Mouse (Mus musculus) hindbrain, embryonic 11.5 days (tissue): Measurements from ENCODE around the gene Pgp. TPM values are rescaled to one million over a fixed set of nuclear protein-coding genes. Genes with fewer than 3 reads are reported as not detected.
"Not testable (repeated sequence)": the region's sequence is repeated elsewhere in the genome, so short reads cannot be mapped to it uniquely, and the experiment has no call there.

Experiments
- ATAC-seq: fragments of 200-750 bp; cut with Nextera tagmentation; 2 replicates; pipeline ENCODE4 v1.8.0; 2017; ENCODE audit warnings: mild to moderate bottlenecking, moderate TSS enrichment, moderate library complexity; ENCODE audit not compliant: low FRiP score
- DNase-seq: peaks from one replicate; pipeline ENCODE4 v3.0.0-alpha.2; 2015; ENCODE audit warnings: low spot score
- H3K27ac ChIP-seq: fragments of 300-500 bp; sonication (generic); 2 replicates; pipeline ENCODE4 v1.5.1; 2014; ENCODE audit warnings: mild to moderate bottlenecking, low read depth, low read length
- H3K27me3 ChIP-seq: fragments of 300-500 bp; sonication (generic); 2 replicates; pipeline ENCODE4 v1.6.1; 2014; ENCODE audit warnings: mild to moderate bottlenecking, low read length, moderate library complexity, mixed read lengths; ENCODE audit not compliant: control insufficient read depth, insufficient read depth
- H3K36me3 ChIP-seq: fragments of 300-500 bp; sonication (generic); 2 replicates; pipeline ENCODE4 v1.6.1; 2014; ENCODE audit warnings: mild to moderate bottlenecking, low read length, moderate library complexity, mixed read lengths; ENCODE audit not compliant: control insufficient read depth, insufficient read depth
- H3K4me1 ChIP-seq: fragments of 300-500 bp; sonication (generic); replicated peaks from 2 replicates; pipeline ENCODE4 v1.6.1; 2014; ENCODE audit warnings: low read length, mixed read lengths; ENCODE audit not compliant: control insufficient read depth, insufficient read depth
- H3K4me2 ChIP-seq: fragments of 300-500 bp; sonication (generic); replicated peaks from 2 replicates; pipeline ENCODE4 v1.6.1; 2014; ENCODE audit warnings: mild to moderate bottlenecking, low read depth, low read length
- H3K4me3 ChIP-seq: fragments of 300-500 bp; sonication (generic); 2 replicates; pipeline ENCODE4 v1.5.1; 2014; ENCODE audit warnings: low read depth, low read length
- H3K9ac ChIP-seq: fragments of 300-500 bp; sonication (generic); 2 replicates; pipeline ENCODE4 v1.6.1; 2014; ENCODE audit warnings: low read depth, low read length
- H3K9me3 ChIP-seq: fragments of 300-500 bp; sonication (generic); 2 replicates; pipeline ENCODE4 v1.6.1; 2016; ENCODE audit warnings: low read length; ENCODE audit not compliant: control insufficient read depth
- WGBS: fragments of 180-500 bp; shearing (Covaris S2); extraction: QIAGEN DNeasy Blood & Tissue Kit; methylation state at CpG from one replicate; pipeline ENCODE4 v1.1.7; 2014; 5-methylcytosine and 5-hydroxymethylcytosine counted together
- polyA plus RNA-seq: library from polyadenylated mRNA; unstranded; fragments of >200 nt; fragmentation: Nextera tagmentation; extraction: Ambion mirVana; gene quantifications from 2 replicates; pipeline ENCODE4 v1.2.1, GENCODE M21; 2014

Gene Pgp
- polyA plus RNA-seq, result 60.1 and 64.6 TPM in 2 replicates

DNA sequence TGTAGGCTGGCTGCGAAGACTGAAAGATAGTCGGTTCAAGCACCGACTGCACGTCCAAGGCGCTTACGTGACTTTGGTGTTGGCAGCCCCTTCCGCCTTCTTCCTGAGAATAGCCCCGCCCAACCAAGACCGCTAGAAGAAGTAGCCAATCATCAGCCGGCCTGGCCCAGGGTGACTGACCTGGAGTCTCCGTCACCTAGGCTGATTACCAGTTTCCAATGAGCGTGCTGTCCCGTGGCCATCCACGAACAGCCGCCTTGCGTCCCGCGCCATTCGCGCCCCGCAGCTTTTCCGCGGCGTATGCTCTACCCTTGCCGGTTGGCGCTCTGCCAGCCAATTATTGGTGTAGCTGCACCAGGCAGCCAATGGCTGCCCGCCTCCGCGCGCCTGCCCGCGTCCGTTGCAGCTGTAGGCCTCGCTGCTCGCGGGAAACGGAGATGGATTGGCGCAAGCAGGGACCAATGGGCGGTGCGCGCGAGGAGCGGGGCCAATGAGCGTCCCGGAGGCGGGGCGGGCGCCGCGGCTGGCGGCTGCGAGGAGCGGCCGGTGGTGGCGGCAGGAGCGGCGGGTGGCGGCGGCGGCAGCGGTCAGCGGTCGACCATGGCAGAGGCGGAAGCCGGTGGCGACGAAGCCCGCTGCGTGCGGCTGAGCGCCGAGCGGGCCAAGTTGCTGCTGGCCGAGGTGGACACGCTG is at the start of gene Pgp, which contains the start of gene E4f1:
Pgp (plus strand) TSS at position 483 of the 693 bp plus-strand sequence.
E4f1 (minus strand) TSS at position 404 of the 693 bp plus-strand sequence.
- ATAC-seq, result peak; percentile 97

DNA sequence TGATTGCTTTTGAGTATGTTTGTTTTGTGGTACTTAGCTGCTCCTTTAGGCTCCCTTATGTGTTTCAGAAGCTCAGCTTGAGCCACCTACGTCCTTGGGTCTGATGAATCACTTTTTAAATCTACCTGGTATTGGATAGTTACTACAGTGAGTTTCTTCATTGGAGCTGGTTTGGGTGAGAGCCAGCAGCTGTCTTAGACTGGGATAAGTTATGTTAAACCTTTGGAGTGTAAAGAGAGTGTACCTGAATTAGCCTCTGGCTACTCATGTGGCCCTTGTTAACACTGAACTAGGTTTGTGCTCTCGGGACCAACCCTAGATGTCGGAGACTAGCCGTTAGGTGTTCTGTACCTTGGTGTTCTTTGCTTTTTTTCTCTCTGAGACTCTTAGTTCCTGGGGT is 47.1 kb upstream of the Pgp start:
- WGBS, result 95% methylated on average over 4 of the region's 4 CpGs
- peaks cover 23% of the 10 kb centered on the region for H3K36me3 ChIP-seq

More for the DNA sequence above, at the start of gene Pgp, which contains the start of gene E4f1:
- Histone ChIP-seq H3K27me3 (no peaks in the 10 kb centered on the region), H3K4me3 (peak within 1 kb of the TSS; percentile 93), H3K9ac (peak within 1 kb of the TSS; percentile 89), H3K4me1 (peaks cover 10% of the 10 kb centered on the region), H3K27ac (peak within 1 kb of the TSS; percentile 80), H3K36me3 (no peaks in the 10 kb centered on the region), H3K9me3 (no peaks in the 10 kb centered on the region), H3K4me2 (peak within 1 kb of the TSS; percentile 99)
- DNase-seq, result peak; percentile 97
- WGBS, result under 1% methylated on average over 59 of the region's 75 CpGs

DNA sequence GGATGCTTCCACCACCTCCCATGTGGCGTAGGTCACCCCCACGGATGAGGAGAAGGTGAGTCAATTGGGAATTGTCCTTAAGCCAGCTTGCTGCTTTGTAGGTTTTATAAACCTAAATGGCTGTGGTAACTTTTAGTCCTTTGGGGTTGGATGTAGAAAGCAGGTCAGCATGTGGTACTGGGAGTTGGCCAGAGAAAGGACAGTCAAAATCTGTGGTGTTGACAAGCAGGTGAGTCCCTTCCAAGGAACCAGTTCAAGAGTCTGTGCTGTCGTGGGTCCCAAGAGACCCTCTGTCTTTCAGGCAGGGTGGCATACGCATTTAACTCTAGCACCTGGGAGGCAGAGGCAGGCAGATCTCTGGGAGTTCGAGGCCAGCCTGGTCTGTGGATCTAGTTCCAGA is 45.7 kb upstream of the Pgp start:
- no peak for ATAC-seq
- no peak for DNase-seq
- 94% methylated on average over 5 of the region's 5 CpGs for WGBS

More for the DNA sequence above, 47.1 kb upstream of the Pgp start:
- no peaks in the 10 kb centered on the region for H3K27me3 ChIP-seq
- no peak overlapping the region for H3K27ac ChIP-seq
- H3K9ac ChIP-seq, result no peak overlapping the region
- no peak overlapping the region for H3K4me3 ChIP-seq
- H3K4me2 ChIP-seq, result no peak overlapping the region
- no peaks in the 10 kb centered on the region for H3K4me1 ChIP-seq
- H3K9me3 ChIP-seq, result no peaks in the 10 kb centered on the region
- ATAC-seq (no peak), DNase-seq (no peak)

DNA sequence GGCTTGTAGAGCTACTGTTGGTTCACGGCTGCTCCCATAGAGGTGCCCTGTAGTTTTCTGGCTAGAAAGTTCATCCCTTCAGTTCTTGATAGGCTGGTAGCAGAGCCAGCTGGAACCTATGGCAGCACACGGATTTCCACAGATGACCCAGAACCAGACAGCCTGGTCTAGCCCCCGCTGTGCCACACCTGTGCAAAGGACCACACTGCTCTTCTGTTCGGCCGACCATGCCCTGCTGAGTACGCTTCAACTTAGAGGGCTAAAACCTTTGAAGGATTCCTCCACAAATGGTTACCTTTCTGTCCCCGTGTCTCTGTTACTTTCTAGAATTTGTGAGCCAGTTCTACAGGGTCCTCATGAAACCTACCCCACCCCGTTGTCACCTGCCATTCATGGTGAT is 44.9 kb upstream of the Pgp start:
- not testable (repeated sequence) for DNase-seq, H3K4me2 ChIP-seq, H3K27me3 ChIP-seq, H3K9ac ChIP-seq, H3K4me3 ChIP-seq, H3K4me1 ChIP-seq, H3K27ac ChIP-seq, ATAC-seq, H3K9me3 ChIP-seq
- peaks cover 21% of the 10 kb centered on the region for H3K36me3 ChIP-seq
- WGBS, result 99% methylated on average over 4 of the region's 8 CpGs

More for the DNA sequence above, 45.7 kb upstream of the Pgp start:
- no peak overlapping the region for H3K4me3 ChIP-seq
- H3K36me3 ChIP-seq, result peaks cover 21% of the 10 kb centered on the region
- no peaks in the 10 kb centered on the region for H3K27me3 ChIP-seq
- no peaks in the 10 kb centered on the region for H3K4me1 ChIP-seq
- H3K4me2 ChIP-seq, result no peak overlapping the region
- H3K27ac ChIP-seq, result no peak overlapping the region
- H3K9ac ChIP-seq, result no peak overlapping the region
- no peaks in the 10 kb centered on the region for H3K9me3 ChIP-seq

DNA sequence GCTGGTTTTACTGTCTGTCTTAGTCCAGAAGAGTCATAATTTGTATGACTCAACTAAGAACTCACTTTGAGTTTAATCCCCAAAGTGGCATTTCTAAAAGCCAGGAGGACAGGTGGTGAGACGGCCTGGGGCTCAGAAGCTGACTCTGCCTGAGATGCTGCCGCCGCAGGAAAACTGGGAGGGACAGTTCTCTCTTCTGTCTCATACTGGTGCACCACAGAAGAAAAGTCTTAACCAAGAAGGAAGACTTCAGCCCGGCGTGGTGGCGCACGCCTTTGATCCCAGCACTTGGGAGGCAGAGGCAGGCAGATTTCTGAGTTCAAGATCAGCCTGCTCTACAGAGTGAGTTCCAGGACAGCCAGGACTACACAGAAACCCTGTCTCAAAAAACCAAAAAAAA is 44.3 kb upstream of the Pgp start:
- no peaks in the 10 kb centered on the region for H3K27me3 ChIP-seq
- WGBS, result 90% methylated on average over 7 of the region's 7 CpGs
- H3K4me1 ChIP-seq, result no peaks in the 10 kb centered on the region
- no peak overlapping the region for H3K4me3 ChIP-seq
- DNase-seq (no peak), ATAC-seq (no peak)
- H3K36me3 ChIP-seq, result peaks cover 20% of the 10 kb centered on the region
- no peak overlapping the region for H3K27ac ChIP-seq
- no peak overlapping the region for H3K4me2 ChIP-seq
- H3K9me3 ChIP-seq, result no peaks in the 10 kb centered on the region
- no peak overlapping the region for H3K9ac ChIP-seq

DNA sequence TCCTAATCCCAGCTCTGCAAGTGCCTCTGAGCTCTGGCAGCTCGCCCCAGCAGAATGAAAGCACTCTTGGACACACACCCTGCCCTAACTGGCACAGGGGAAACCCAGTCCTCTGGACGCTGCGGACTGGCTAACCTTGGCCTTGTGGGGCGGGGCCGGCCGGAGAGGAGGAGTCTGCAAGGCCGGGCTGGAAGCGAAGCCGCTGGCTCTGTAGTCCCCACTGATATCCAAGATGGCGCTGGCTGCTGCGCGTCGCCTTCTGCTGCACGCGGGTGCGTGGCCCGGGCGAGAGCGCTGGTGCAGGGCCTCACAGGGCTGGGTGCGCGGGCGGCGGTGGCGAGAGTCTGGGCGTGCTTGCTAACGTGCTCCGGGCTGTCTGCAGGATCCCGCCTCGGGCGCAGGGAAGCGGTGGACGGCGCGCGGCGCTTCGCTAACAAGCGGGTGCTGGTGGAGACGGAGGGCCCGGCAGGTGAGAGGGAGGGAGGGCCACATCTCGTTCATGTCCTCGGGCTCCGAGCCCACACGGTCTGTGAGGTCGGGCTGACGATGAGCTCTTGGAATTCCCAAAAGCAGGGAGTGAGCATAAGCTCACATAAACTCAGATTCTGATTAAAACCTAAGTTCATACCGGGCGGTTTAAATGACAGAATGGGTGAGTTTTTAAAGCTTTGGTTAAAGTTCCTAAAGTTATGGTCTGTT is 43.6 kb upstream of the Pgp start, which contains the start of gene Eci1:
Eci1 (plus strand) TSS at position 171 of the 699 bp plus-strand sequence.
- Histone ChIP-seq H3K9me3 (no peaks in the 10 kb centered on the region), H3K9ac (peak within 1 kb of the TSS; percentile 80), H3K27me3 (no peaks in the 10 kb centered on the region), H3K4me3 (peak within 1 kb of the TSS; percentile 60), H3K27ac (peak within 1 kb of the TSS; percentile 76), H3K4me2 (peak within 1 kb of the TSS; percentile 64), H3K4me1 (no peaks in the 10 kb centered on the region), H3K36me3 (peaks cover 13% of the 10 kb centered on the region)
- DNase-seq, result peak; percentile 91
- under 1% methylated on average over 47 of the region's 48 CpGs for WGBS
- peak; percentile 98 for ATAC-seq

DNA sequence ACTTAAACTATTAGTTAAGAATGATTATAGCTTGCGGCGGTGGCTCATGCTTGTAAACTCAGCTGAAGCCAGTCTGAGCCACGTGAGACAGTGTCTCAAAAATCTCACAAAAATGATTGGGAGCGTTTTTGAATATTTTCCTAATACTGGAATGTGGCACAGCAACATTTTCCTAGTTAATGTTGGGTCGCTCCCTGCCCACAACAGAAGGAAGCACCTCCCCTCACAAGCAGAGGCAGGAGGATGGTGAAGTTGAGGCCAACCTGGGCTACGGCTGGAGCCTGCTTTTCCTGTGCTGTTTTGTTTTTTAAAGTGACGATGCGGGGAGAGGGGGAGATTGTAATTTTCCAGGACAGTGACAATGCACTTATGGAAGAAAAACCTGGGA is 43.0 kb upstream of the Pgp start:
- no peak for ATAC-seq
- Histone ChIP-seq H3K4me2 (peak overlapping the region; percentile 64), H3K27ac (0 out of 2 replicates have a peak overlapping the region, but pooled peaks have one; percentile 2), H3K27me3 (no peaks in the 10 kb centered on the region), H3K4me1 (no peaks in the 10 kb centered on the region), H3K9ac (peak overlapping the region; percentile 80), H3K4me3 (peak overlapping the region; percentile 60), H3K36me3 (peaks cover 10% of the 10 kb centered on the region), H3K9me3 (no peaks in the 10 kb centered on the region)
- 11% methylated on average over 8 of the region's 8 CpGs for WGBS
- DNase-seq, result peak; percentile 33

DNA sequence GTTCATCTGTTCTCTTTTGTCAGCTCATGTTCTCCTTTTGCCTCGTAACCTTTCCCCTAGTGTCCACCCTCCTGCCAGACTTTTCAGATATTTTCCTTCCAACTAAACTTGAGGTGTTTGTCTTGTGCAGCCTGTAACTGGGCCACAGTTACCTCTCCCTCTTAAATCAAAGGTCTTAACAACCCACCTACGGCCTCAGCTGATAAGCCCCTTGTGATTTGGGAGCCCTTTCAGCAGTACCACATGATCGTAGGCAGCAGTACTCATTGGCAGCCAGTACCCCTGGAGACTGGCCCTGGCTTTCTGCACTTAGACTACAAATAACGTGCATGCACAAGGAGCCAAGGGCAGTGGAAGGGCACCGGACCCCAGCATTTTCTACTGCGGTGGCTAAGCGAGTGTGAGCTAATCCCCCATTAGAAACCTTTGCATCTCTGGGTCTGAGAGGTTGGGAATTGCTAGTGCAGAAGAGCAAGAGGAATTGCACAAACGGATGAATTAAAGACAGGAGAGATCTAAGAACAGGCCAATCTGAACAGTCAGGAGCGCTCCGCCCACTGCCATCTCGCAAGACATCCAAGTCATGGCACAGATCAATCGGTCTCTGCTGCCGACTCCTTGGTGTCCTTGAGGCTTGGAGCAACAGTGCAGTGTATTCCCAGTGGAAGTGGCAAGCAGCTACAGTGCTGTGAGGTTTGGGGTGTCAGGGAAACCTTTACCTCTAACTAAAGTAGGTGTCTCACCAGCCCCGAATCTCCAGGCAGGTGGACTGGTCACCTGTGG is 40.8 kb upstream of the Pgp start:
- H3K4me1 ChIP-seq, result no peaks in the 10 kb centered on the region
- no peak for ATAC-seq
- WGBS, result 90% methylated on average over 14 of the region's 14 CpGs
- H3K4me3 ChIP-seq, result no peak overlapping the region
- H3K9ac ChIP-seq, result no peak overlapping the region
- no peaks in the 10 kb centered on the region for H3K27me3 ChIP-seq
- peaks cover 3% of the 10 kb centered on the region; the same call in 1 of the 2 replicates for H3K36me3 ChIP-seq
- no peak for DNase-seq
- H3K4me2 ChIP-seq, result no peak overlapping the region
- H3K9me3 ChIP-seq, result no peaks in the 10 kb centered on the region
- no peak overlapping the region for H3K27ac ChIP-seq
